Mouse (Mus musculus) CH12.LX (cell line): ENCODE data around the gene Cnnm2. TPM values are rescaled to one million over a fixed set of nuclear protein-coding genes. Genes with fewer than 3 reads are reported as not detected.

Experiments
- DNase-seq: peaks from one replicate; pipeline ENCODE4 v3.0.0-alpha.2; 2013; ENCODE audit errors: extremely low read depth
- H3K27ac ChIP-seq: 2 replicates; pipeline ENCODE4 v1.5.1; 2012; ENCODE audit warnings: low read depth, mild to moderate bottlenecking, control low read depth, moderate library complexity; ENCODE audit not compliant: insufficient read depth
- H3K27me3 ChIP-seq: replicated peaks from 2 replicates; pipeline ENCODE3; 2012; ENCODE audit warnings: inconsistent platforms
- H3K36me3 ChIP-seq, 2 experiments: replicated peaks in 1 of 2; 2 replicates each; pipeline versions ENCODE3 to v1.6.1; 2012; ENCODE audit warnings: inconsistent platforms in 1 of 2, low read length in 1 of 2, mild to moderate bottlenecking in 1 of 2, mixed read lengths in 1 of 2, moderate library complexity in 1 of 2; ENCODE audit not compliant: control insufficient read depth in 1 of 2, insufficient read depth in 1 of 2
- H3K4me1 ChIP-seq, 2 experiments: 2 replicates each; pipeline ENCODE4 v1.6.1; 2012; ENCODE audit warnings: inconsistent platforms in 1 of 2, moderate library complexity in 1 of 2; ENCODE audit not compliant: insufficient read depth in 2 of 2, control insufficient read depth in 1 of 2
- H3K4me2 ChIP-seq: 2 replicates; pipeline ENCODE4 v1.6.1; 2012; ENCODE audit warnings: low read depth, mild to moderate bottlenecking, control low read depth; ENCODE audit not compliant: poor library complexity, insufficient read depth, severe bottlenecking
- H3K4me3 ChIP-seq, 3 experiments: fragments of 150-350 bp in 1 of 3; sonication (generic) in 1 of 3; replicated peaks in 1 of 3; 2 replicates each; pipeline versions ENCODE3 to v1.5.1; 2011 to 2012; ENCODE audit warnings: low read depth in 2 of 3, low read length in 2 of 3, mild to moderate bottlenecking in 2 of 3, moderate library complexity in 2 of 3, control low read depth in 1 of 3, improper control_type of control experiment in 1 of 3, inconsistent platforms in 1 of 3, mixed read lengths in 1 of 3; ENCODE audit not compliant: poor library complexity in 1 of 3
- H3K79me2 ChIP-seq: replicated peaks from 2 replicates; pipeline ENCODE4 v1.6.1; 2012; ENCODE audit warnings: mild to moderate bottlenecking, moderate library complexity; ENCODE audit not compliant: control insufficient read depth, poor library complexity, insufficient read depth, severe bottlenecking; ENCODE audit errors: extremely low read depth
- H3K9ac ChIP-seq: 2 replicates; pipeline ENCODE4 v1.6.1; 2012; ENCODE audit warnings: low read depth, mild to moderate bottlenecking, control low read depth, moderate library complexity; ENCODE audit not compliant: insufficient read depth
- H3K9me3 ChIP-seq: replicated peaks from 2 replicates; pipeline ENCODE3; 2012; ENCODE audit warnings: low read length, inconsistent platforms, mixed read lengths
- BHLHE40 ChIP-seq: IDR thresholded peaks from 2 replicates; pipeline ENCODE4 v1.6.1; 2011; ENCODE audit warnings: mild to moderate bottlenecking, low read depth, low read length, improper control_type of control experiment
- CHD1 ChIP-seq: IDR thresholded peaks from 2 replicates; pipeline ENCODE4 v1.6.1; 2012; ENCODE audit warnings: low read depth, low read length, improper control_type of control experiment, inconsistent platforms
- ETS1 ChIP-seq: conservative IDR thresholded peaks from 2 replicates; pipeline ENCODE4 v1.6.1; 2012; ENCODE audit warnings: low read depth, mild to moderate bottlenecking, inconsistent platforms, low read length, improper control_type of control experiment, moderate library complexity
- MAZ ChIP-seq: IDR thresholded peaks from 2 replicates; pipeline ENCODE4 v1.6.1; 2012; ENCODE audit warnings: low read depth, mild to moderate bottlenecking, inconsistent platforms, low read length, improper control_type of control experiment, moderate library complexity
- MEF2A ChIP-seq: IDR thresholded peaks from 2 replicates; pipeline ENCODE4 v1.6.1; 2014; ENCODE audit warnings: low read depth, mild to moderate bottlenecking, inconsistent platforms, low read length, improper control_type of control experiment, borderline replicate concordance
- NRF1 ChIP-seq: IDR thresholded peaks from 2 replicates; pipeline ENCODE4 v1.6.1; 2014; ENCODE audit warnings: low read depth, mild to moderate bottlenecking, inconsistent platforms, low read length, improper control_type of control experiment, moderate library complexity
- POLR2AphosphoS2 ChIP-seq: IDR thresholded peaks from 2 replicates; pipeline ENCODE4 v1.6.1; 2011; ENCODE audit warnings: low read depth, low read length, improper control_type of control experiment
- RAD21 ChIP-seq: IDR thresholded peaks from 2 replicates; pipeline ENCODE4 v1.6.1; 2011; ENCODE audit warnings: low read depth, mild to moderate bottlenecking, low read length, improper control_type of control experiment, moderate library complexity
- SIN3A ChIP-seq: IDR thresholded peaks from 2 replicates; pipeline ENCODE4 v1.6.1; 2012; ENCODE audit warnings: low read length, improper control_type of control experiment, inconsistent platforms
- SMC3 ChIP-seq: IDR thresholded peaks from 2 replicates; pipeline ENCODE4 v1.6.1; 2011; ENCODE audit warnings: low read depth, low read length, improper control_type of control experiment
- TBP ChIP-seq: conservative IDR thresholded peaks from 2 replicates; pipeline ENCODE4 v1.6.1; 2011; ENCODE audit warnings: low read depth, low read length, improper control_type of control experiment
- TCF12 ChIP-seq: IDR thresholded peaks from 2 replicates; pipeline ENCODE4 v1.6.1; 2014; ENCODE audit warnings: low read depth, mild to moderate bottlenecking, inconsistent platforms, low read length, improper control_type of control experiment
- UBTF ChIP-seq: IDR thresholded peaks from 2 replicates; pipeline ENCODE4 v1.6.1; 2012; ENCODE audit warnings: low read depth, mild to moderate bottlenecking, inconsistent platforms, low read length, improper control_type of control experiment, moderate library complexity
- USF1 ChIP-seq: IDR thresholded peaks from 2 replicates; pipeline ENCODE4 v1.6.1; 2014; ENCODE audit warnings: low read depth, mild to moderate bottlenecking, inconsistent platforms, low read length, improper control_type of control experiment
- ZKSCAN1 ChIP-seq: IDR thresholded peaks from 2 replicates; pipeline ENCODE4 v1.6.1; 2012; ENCODE audit warnings: low read depth, inconsistent platforms, low read length, improper control_type of control experiment, borderline replicate concordance
- ZMIZ1 ChIP-seq: IDR thresholded peaks from 2 replicates; pipeline ENCODE4 v1.6.1; 2012; ENCODE audit warnings: low read depth, mild to moderate bottlenecking, inconsistent platforms, low read length, improper control_type of control experiment
- ZNF384 ChIP-seq: IDR thresholded peaks from 2 replicates; pipeline ENCODE4 v1.6.1; 2012; ENCODE audit warnings: low read depth, low read length, improper control_type of control experiment, inconsistent platforms
- dilution Hi-C: fragments of 300-500 bp; cut with MboI; formaldehyde crosslinking; loops from 2 replicates; pipeline ENCODE4 v1.14.3; 2020; ENCODE audit warnings: low sequenced_read_pairs; ENCODE audit not compliant: extremely low pct_unique_long_range_greater_than_20kb, extremely low pct_ligation_motif_present
- in situ Hi-C: fragments of 300-500 bp; cut with MboI; formaldehyde crosslinking; loops from 3 replicates; pipeline ENCODE4 v1.14.3; 2019; ENCODE audit warnings: low sequenced_read_pairs, low pct_ligation_motif_present, low pct_unique_long_range_greater_than_20kb, mixed read lengths
- polyA plus RNA-seq: library from polyadenylated mRNA; unstranded; fragments of >175 nt; gene quantifications from 2 replicates; pipeline ENCODE4 v1.2.1, GENCODE M21; 2012; ENCODE audit warnings: low read depth; ENCODE audit not compliant: insufficient read length
- total RNA-seq, 2 experiments: library from RNA; depleted of rRNA; stranded (reverse); fragments of 300-350 nt in 1 of 2; fragments of >200 nt in 1 of 2; gene quantifications; 2 replicates each; pipeline ENCODE4 v1.2.3; 2012 to 2014

The Cnnm2 gene
- total and polyA plus RNA-seq, 3 experiments, result 1.8 to 3.7 (median 2.6) TPM

- TF ChIP-seq ZMIZ1 (no peak), MAZ (no peak), MEF2A (no peak), SMC3 (no peak), TBP (no peak), ETS1 (no peak), SIN3A (no peak), USF1 (no peak), ZKSCAN1 (no peak), BHLHE40 (no peak), TCF12 (no peak), UBTF (no peak), RAD21 (no peak), CHD1 (no peak)
- peaks cover 0 to 7% of the 10 kb centered on the region in 2 experiments; a peak in 2 of 4 replicates for H3K4me1 ChIP-seq
- H3K4me2 ChIP-seq, result no peak overlapping the region
- in situ Hi-C loops, result no loop called here
- H3K36me3 ChIP-seq, result no peaks in the 10 kb centered on the region
- no peak for DNase-seq
- H3K9me3 ChIP-seq, result no peaks in the 10 kb centered on the region
- H3K79me2 ChIP-seq, result no peaks in the 10 kb centered on the region
- H3K9ac ChIP-seq, result no peak overlapping the region
- no peak overlapping the region for H3K27ac ChIP-seq
- no peak overlapping the region for H3K4me3 ChIP-seq
- dilution Hi-C loops, result no loop called here
- H3K27me3 ChIP-seq, result no peaks in the 10 kb centered on the region
Measured at GRCm38 (mm10) chr19:46791360-46791759, 30.0 kb downstream of the Cnnm2 start.

GRCm38 (mm10) chr19:46791921-46792320, 30.5 kb downstream of the Cnnm2 start:
- dilution Hi-C loops (no loop called here), in situ Hi-C loops (no loop called here)
- H3K27ac ChIP-seq, result no peak overlapping the region
- TF ChIP-seq NRF1 (no peak), POLR2AphosphoS2 (no peak), ZNF384 (no peak)
- no peaks in the 10 kb centered on the region for H3K27me3 ChIP-seq
- no peak overlapping the region for H3K4me3 ChIP-seq
- H3K4me1 ChIP-seq, result peaks cover 0 to 7% of the 10 kb centered on the region in 2 experiments; a peak in 2 of 4 replicates
- DNase-seq, result no peak
- no peaks in the 10 kb centered on the region for H3K79me2 ChIP-seq
- no peaks in the 10 kb centered on the region for H3K9me3 ChIP-seq
- no peak overlapping the region for H3K9ac ChIP-seq
- H3K4me2 ChIP-seq, result no peak overlapping the region
- H3K36me3 ChIP-seq, result no peaks in the 10 kb centered on the region
